Mouse (Mus musculus): ENCODE measurements around the gene Upk2. TPM values are rescaled to one million over a fixed set of nuclear protein-coding genes. Genes with fewer than 3 reads are reported as not detected.

Gene Upk2
- total and polyA plus RNA-seq, 3 experiments: not detected

DNA sequence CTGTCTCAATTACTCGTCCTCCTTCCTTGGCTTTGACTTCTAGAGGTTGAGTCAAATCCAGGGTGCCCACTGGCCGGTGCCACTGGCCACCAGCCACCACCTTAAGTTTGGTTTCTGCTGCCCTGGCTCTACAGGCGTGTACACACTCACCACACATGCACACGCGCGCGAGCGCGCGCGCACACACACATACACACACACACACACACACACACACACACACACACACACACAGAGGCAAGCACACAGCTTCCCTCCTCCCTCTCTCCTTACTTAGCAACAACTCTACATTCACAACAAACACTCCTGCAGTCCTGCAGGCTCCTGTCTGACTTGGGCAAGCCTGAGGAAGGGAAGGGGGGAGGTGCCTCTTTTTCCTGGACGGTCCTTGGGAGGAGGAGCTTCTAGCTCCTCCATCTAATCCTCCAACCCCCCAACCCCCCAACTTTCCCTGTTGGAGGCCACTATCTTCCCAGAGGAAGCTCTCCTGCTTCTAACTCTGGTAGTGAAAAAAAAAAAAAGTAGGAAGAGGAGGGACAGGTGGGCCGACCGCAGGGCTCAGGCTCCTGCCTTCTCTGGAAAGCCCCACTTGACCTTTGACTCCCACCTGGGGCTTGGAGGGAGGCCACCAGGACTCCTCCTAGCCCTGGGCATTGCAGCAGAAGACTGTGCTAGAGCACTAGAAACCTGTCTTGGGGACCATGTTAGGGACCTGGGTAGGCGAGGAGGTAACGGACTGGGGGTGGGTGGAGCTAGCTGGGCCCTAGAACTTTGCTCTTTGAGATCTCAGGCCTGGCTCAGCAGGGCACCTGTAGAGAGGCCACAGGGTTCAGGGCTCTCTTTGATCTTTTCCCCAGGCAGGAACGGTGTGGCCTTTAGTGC, 35.6 kb upstream of the Upk2 start:
- no peak for TF ChIP-seq MXI1 (IDR thresholded peaks at IDR 0.05; ENCODE audit: low read depth, low read length)
- no peak for TF ChIP-seq HCFC1 (IDR thresholded peaks at IDR 0.05; ENCODE audit: low read depth, low read length)
- TF ChIP-seq TCF12 (IDR thresholded peaks at IDR 0.05; ENCODE audit: low read depth, low read length): no peak
- no peak for TF ChIP-seq GABPA (IDR thresholded peaks at IDR 0.05; ENCODE audit: insufficient replicate concordance, low read depth, low read length)
- TF ChIP-seq CTCF (conservative IDR thresholded peaks at IDR 0.05 in 1 of 2, IDR thresholded peaks at IDR 0.05 in 1 of 2; ENCODE audit: low read depth in 2 of 2, low read length in 2 of 2): no peak
- no peak for TF ChIP-seq MYC (IDR thresholded peaks at IDR 0.05; ENCODE audit: low read depth, low read length)
- no peak for TF ChIP-seq ZC3H11A (IDR thresholded peaks at IDR 0.05; ENCODE audit: low read depth, low read length)
- TF ChIP-seq KAT2A (IDR thresholded peaks at IDR 0.05; ENCODE audit: insufficient replicate concordance, low read length): no peak
- no peak for TF ChIP-seq POLR2AphosphoS2 (IDR thresholded peaks at IDR 0.05; ENCODE audit: low read depth, low read length)
- TF ChIP-seq IRF4 (IDR thresholded peaks at IDR 0.05; ENCODE audit: low read depth, low read length): no peak
- Histone ChIP-seq H3K9ac (ENCODE audit: insufficient read depth, low read depth) (no peak overlapping the region), H3K27me3 (replicated peaks) (no peaks in the 10 kb centered on the region), H3K27ac (ENCODE audit: insufficient read depth, low read depth) (no peak overlapping the region), H3K4me1 (ENCODE audit: control insufficient read depth in 1 of 2, insufficient read depth in 2 of 2) (peaks cover 33 to 96% of the 10 kb centered on the region in 2 experiments), H3K79me2 (replicated peaks; ENCODE audit: control insufficient read depth, extremely low read depth, insufficient read depth, poor library complexity, severe bottlenecking) (no peaks in the 10 kb centered on the region), H3K4me3 (replicated peaks in 1 of 3; ENCODE audit: low read depth in 2 of 3, low read length in 2 of 3, poor library complexity in 1 of 3) (no peak overlapping the region), H3K4me2 (ENCODE audit: insufficient read depth, low read depth, poor library complexity, severe bottlenecking) (no peak overlapping the region), H3K36me3 (replicated peaks in 1 of 2; ENCODE audit: control insufficient read depth in 1 of 2, insufficient read depth in 1 of 2, low read length in 1 of 2) (peaks cover 0 to 38% of the 10 kb centered on the region in 2 experiments), H3K9me3 (replicated peaks; ENCODE audit: low read length) (no peaks in the 10 kb centered on the region)
- in situ Hi-C loops (cut with MboI; ENCODE audit: low pct_ligation_motif_present, low pct_unique_long_range_greater_than_20kb, low sequenced_read_pairs): no loop called here
- DNase-seq (ENCODE audit: extremely low read depth): no peak
- dilution Hi-C loops (cut with MboI; ENCODE audit: extremely low pct_ligation_motif_present, extremely low pct_unique_long_range_greater_than_20kb, low sequenced_read_pairs): no loop called here

DNA sequence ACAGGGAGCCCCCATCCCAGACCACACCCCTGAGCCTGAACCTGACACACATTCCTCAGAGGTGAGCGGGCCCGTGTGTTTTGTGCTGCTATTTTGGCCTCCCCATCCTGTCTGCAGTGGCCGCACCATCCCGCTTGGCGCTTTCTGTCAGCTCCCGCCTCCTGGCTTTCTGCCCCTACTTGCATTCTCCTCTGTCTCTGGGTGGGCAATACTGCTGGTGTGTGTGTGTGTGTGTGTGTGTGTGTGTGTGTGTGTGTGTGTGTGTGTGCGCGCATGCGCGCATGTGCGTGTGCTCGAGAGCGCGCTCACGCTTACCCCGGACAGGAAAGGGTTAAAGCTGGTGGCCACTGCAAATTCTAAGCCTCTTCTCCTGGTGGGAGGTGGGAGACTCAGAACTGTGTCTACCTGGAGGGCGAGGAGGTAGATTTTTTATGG, 34.9 kb upstream of the Upk2 start:
- dilution Hi-C loops (cut with MboI; ENCODE audit: extremely low pct_ligation_motif_present, extremely low pct_unique_long_range_greater_than_20kb, low sequenced_read_pairs) (no loop called here), in situ Hi-C loops (cut with MboI; ENCODE audit: low pct_ligation_motif_present, low pct_unique_long_range_greater_than_20kb, low sequenced_read_pairs) (no loop called here)
- no peak for DNase-seq (ENCODE audit: extremely low read depth)
- Histone ChIP-seq H3K36me3 (replicated peaks in 1 of 2; ENCODE audit: control insufficient read depth in 1 of 2, insufficient read depth in 1 of 2, low read length in 1 of 2) (peaks cover 0 to 41% of the 10 kb centered on the region in 2 experiments), H3K4me1 (ENCODE audit: control insufficient read depth in 1 of 2, insufficient read depth in 2 of 2) (peaks cover 30 to 96% of the 10 kb centered on the region in 2 experiments), H3K9ac (ENCODE audit: insufficient read depth, low read depth) (no peak overlapping the region), H3K27ac (ENCODE audit: insufficient read depth, low read depth) (no peak overlapping the region), H3K9me3 (replicated peaks; ENCODE audit: low read length) (no peaks in the 10 kb centered on the region), H3K4me2 (ENCODE audit: insufficient read depth, low read depth, poor library complexity, severe bottlenecking) (no peak overlapping the region), H3K79me2 (replicated peaks; ENCODE audit: control insufficient read depth, extremely low read depth, insufficient read depth, poor library complexity, severe bottlenecking) (no peaks in the 10 kb centered on the region), H3K4me3 (replicated peaks in 1 of 3; ENCODE audit: low read depth in 2 of 3, low read length in 2 of 3, poor library complexity in 1 of 3) (no peak overlapping the region), H3K27me3 (replicated peaks) (no peaks in the 10 kb centered on the region)
- no peak for TF ChIP-seq GABPA (IDR thresholded peaks at IDR 0.05; ENCODE audit: insufficient replicate concordance, low read depth, low read length)
- no peak for TF ChIP-seq MAFK (IDR thresholded peaks at IDR 0.05; ENCODE audit: insufficient replicate concordance, low read length)
- TF ChIP-seq POLR2AphosphoS2 (IDR thresholded peaks at IDR 0.05; ENCODE audit: low read depth, low read length): no peak
- no peak for TF ChIP-seq ELF1 (IDR thresholded peaks at IDR 0.05; ENCODE audit: low read depth, low read length)
- TF ChIP-seq RAD21 (IDR thresholded peaks at IDR 0.05; ENCODE audit: low read depth, low read length): no peak
- TF ChIP-seq TBP (conservative IDR thresholded peaks at IDR 0.05; ENCODE audit: low read depth, low read length): no peak
- TF ChIP-seq RCOR1 (conservative IDR thresholded peaks at IDR 0.05; ENCODE audit: low read depth, low read length): no peak
